Mouse (Mus musculus): ENCODE measurements around the gene Lgr4. TPM values are rescaled to one million over a fixed set of nuclear protein-coding genes. Genes with fewer than 3 reads are reported as not detected.
A peak's percentile ranks its signal among the peaks of the same experiment; 100 is the strongest.
"Not testable (repeated sequence)": the region's sequence is repeated elsewhere in the genome, so short reads cannot be mapped to it uniquely, and the experiment has no call there.

Lgr4 gene
- polyA plus RNA-seq (2015; fragmentation: Nextera tagmentation; extraction: Ambion mirVana) = 20.7 and 23.3 TPM in 2 replicates

- peak; percentile 98 for ATAC-seq (ENCODE audit: insufficient number of reproducible peaks, low FRiP score, low TSS enrichment, low read depth)
- peaks cover 36% of the 10 kb centered on the region for H3K4me1 ChIP-seq
- H3K4me3 ChIP-seq (replicated peaks) = peak within 1 kb of the TSS; percentile 85
- H3K36me3 ChIP-seq = no peaks in the 10 kb centered on the region
- H3K27me3 ChIP-seq = no peaks in the 10 kb centered on the region
- under 1% methylated on average over 96 of the region's 111 CpGs for WGBS
- H3K9me3 ChIP-seq (replicated peaks) = no peaks in the 10 kb centered on the region
- H3K27ac ChIP-seq (replicated peaks) = peak within 1 kb of the TSS; percentile 98
- peak within 1 kb of the TSS; percentile 75 for H3K4me2 ChIP-seq (replicated peaks)
- H3K9ac ChIP-seq = peak within 1 kb of the TSS; percentile 95
Observed at GRCm38 (mm10) chr2:109917496-109918413, at the start of gene Lgr4. Lgr4 (plus strand) TSS chr2:109917647.

- not testable (repeated sequence) for H3K4me1 ChIP-seq; H3K4me3 ChIP-seq (replicated peaks); H3K9me3 ChIP-seq (replicated peaks); H3K36me3 ChIP-seq; H3K4me2 ChIP-seq (replicated peaks); H3K27me3 ChIP-seq; ATAC-seq (ENCODE audit: insufficient number of reproducible peaks, low FRiP score, low TSS enrichment, low read depth); H3K27ac ChIP-seq (replicated peaks); H3K9ac ChIP-seq
- WGBS = 80% methylated on average over 4 of the region's 4 CpGs
Observed at GRCm38 (mm10) chr2:109879429-109879828, 38.0 kb upstream of the Lgr4 start.

- 53% methylated on average over 2 of the region's 2 CpGs for WGBS
- Histone ChIP-seq H3K9me3 (replicated peaks) (no peaks in the 10 kb centered on the region), H3K36me3 (no peaks in the 10 kb centered on the region), H3K4me2 (replicated peaks) (no peak overlapping the region), H3K4me1 (no peaks in the 10 kb centered on the region), H3K27ac (replicated peaks) (no peak overlapping the region), H3K27me3 (no peaks in the 10 kb centered on the region), H3K4me3 (replicated peaks) (no peak overlapping the region), H3K9ac (no peak overlapping the region)
- no peak for ATAC-seq (ENCODE audit: insufficient number of reproducible peaks, low FRiP score, low TSS enrichment, low read depth)
Observed at GRCm38 (mm10) chr2:109881111-109881510, 36.3 kb upstream of the Lgr4 start.

- Histone ChIP-seq H3K9me3 (replicated peaks) (no peaks in the 10 kb centered on the region), H3K27me3 (no peaks in the 10 kb centered on the region), H3K36me3 (no peaks in the 10 kb centered on the region), H3K4me2 (replicated peaks) (no peak overlapping the region), H3K27ac (replicated peaks) (no peak overlapping the region), H3K4me3 (replicated peaks) (no peak overlapping the region), H3K9ac (no peak overlapping the region), H3K4me1 (no peaks in the 10 kb centered on the region)
- WGBS = 46% methylated on average over 1 of the region's 1 CpGs
- ATAC-seq (ENCODE audit: insufficient number of reproducible peaks, low FRiP score, low TSS enrichment, low read depth) = no peak
Observed at GRCm38 (mm10) chr2:109881625-109882024, 35.8 kb upstream of the Lgr4 start.

GRCm38 (mm10) chr2:109884106-109884505, 33.3 kb upstream of the Lgr4 start:
- Histone ChIP-seq H3K4me3 (replicated peaks) (no peak overlapping the region), H3K27me3 (no peaks in the 10 kb centered on the region), H3K4me1 (no peaks in the 10 kb centered on the region), H3K4me2 (replicated peaks) (no peak overlapping the region), H3K36me3 (no peaks in the 10 kb centered on the region), H3K9ac (no peak overlapping the region), H3K27ac (replicated peaks) (no peak overlapping the region), H3K9me3 (replicated peaks) (no peaks in the 10 kb centered on the region)
- ATAC-seq (ENCODE audit: insufficient number of reproducible peaks, low FRiP score, low TSS enrichment, low read depth) = no peak
- 69% methylated on average over 4 of the region's 4 CpGs for WGBS

- no peak for ATAC-seq (ENCODE audit: insufficient number of reproducible peaks, low FRiP score, low TSS enrichment, low read depth)
- 61% methylated on average over 4 of the region's 4 CpGs for WGBS
- Histone ChIP-seq H3K27ac (replicated peaks) (no peak overlapping the region), H3K4me1 (no peaks in the 10 kb centered on the region), H3K9ac (no peak overlapping the region), H3K27me3 (no peaks in the 10 kb centered on the region), H3K36me3 (no peaks in the 10 kb centered on the region), H3K4me3 (replicated peaks) (no peak overlapping the region), H3K9me3 (replicated peaks) (no peaks in the 10 kb centered on the region), H3K4me2 (replicated peaks) (no peak overlapping the region)
Observed at GRCm38 (mm10) chr2:109884507-109884906, 32.9 kb upstream of the Lgr4 start.

- ATAC-seq (ENCODE audit: insufficient number of reproducible peaks, low FRiP score, low TSS enrichment, low read depth) = no peak
- Histone ChIP-seq H3K4me2 (replicated peaks) (peak overlapping the region; percentile 49), H3K4me3 (replicated peaks) (peak overlapping the region; percentile 67), H3K9me3 (replicated peaks) (no peaks in the 10 kb centered on the region), H3K36me3 (peaks cover 9% of the 10 kb centered on the region), H3K27me3 (no peaks in the 10 kb centered on the region), H3K9ac (peak overlapping the region; percentile 84; the same call in 1 of the 2 replicates), H3K4me1 (peaks cover 16% of the 10 kb centered on the region; the same call in 1 of the 2 replicates), H3K27ac (replicated peaks) (peak overlapping the region; percentile 83; the same call in 1 of the 2 replicates)
- WGBS = 36% methylated on average over 4 of the region's 4 CpGs
Observed at GRCm38 (mm10) chr2:109890068-109890467, 27.4 kb upstream of the Lgr4 start.

- Histone ChIP-seq H3K27me3 (no peaks in the 10 kb centered on the region), H3K4me1 (peaks cover 16% of the 10 kb centered on the region; the same call in 1 of the 2 replicates), H3K4me3 (replicated peaks) (peak within 1 kb of the TSS; percentile 67), H3K9ac (peak within 1 kb of the TSS; percentile 84), H3K27ac (replicated peaks) (peak within 1 kb of the TSS; percentile 83), H3K4me2 (replicated peaks) (peak within 1 kb of the TSS; percentile 49), H3K9me3 (replicated peaks) (no peaks in the 10 kb centered on the region), H3K36me3 (peaks cover 14% of the 10 kb centered on the region)
- peak; percentile 99 for ATAC-seq (ENCODE audit: insufficient number of reproducible peaks, low FRiP score, low TSS enrichment, low read depth)
- under 1% methylated on average over 40 of the region's 42 CpGs for WGBS
Observed at GRCm38 (mm10) chr2:109890597-109890996, 26.9 kb upstream of the Lgr4 start, which contains the start of gene Lin7c. Lin7c (plus strand) TSS chr2:109890853.

- ATAC-seq (ENCODE audit: insufficient number of reproducible peaks, low FRiP score, low TSS enrichment, low read depth) = peak; percentile 75
- peaks cover 16% of the 10 kb centered on the region; the same call in 1 of the 2 replicates for H3K4me1 ChIP-seq
- peak overlapping the region; percentile 84 for H3K9ac ChIP-seq
- peak overlapping the region; percentile 83 for H3K27ac ChIP-seq (replicated peaks)
- H3K36me3 ChIP-seq = peaks cover 18% of the 10 kb centered on the region
- no peaks in the 10 kb centered on the region for H3K9me3 ChIP-seq (replicated peaks)
- no peaks in the 10 kb centered on the region for H3K27me3 ChIP-seq
- peak overlapping the region; percentile 49 for H3K4me2 ChIP-seq (replicated peaks)
- H3K4me3 ChIP-seq (replicated peaks) = peak overlapping the region; percentile 67
- under 1% methylated on average over 34 of the region's 34 CpGs for WGBS
Observed at GRCm38 (mm10) chr2:109891031-109891430, 26.4 kb upstream of the Lgr4 start.

- Histone ChIP-seq H3K9ac (peak overlapping the region; percentile 84), H3K4me3 (replicated peaks) (peak overlapping the region; percentile 67), H3K4me1 (peaks cover 16% of the 10 kb centered on the region; the same call in 1 of the 2 replicates), H3K9me3 (replicated peaks) (no peaks in the 10 kb centered on the region), H3K36me3 (peaks cover 23% of the 10 kb centered on the region), H3K27me3 (no peaks in the 10 kb centered on the region), H3K27ac (replicated peaks) (peak overlapping the region; percentile 83), H3K4me2 (replicated peaks) (peak overlapping the region; percentile 49)
- ATAC-seq (ENCODE audit: insufficient number of reproducible peaks, low FRiP score, low TSS enrichment, low read depth) = no peak
- WGBS = 15% methylated on average over 4 of the region's 4 CpGs
Observed at GRCm38 (mm10) chr2:109891471-109891870, 26.0 kb upstream of the Lgr4 start.

GRCm38 (mm10) chr2:109896311-109896710, 21.1 kb upstream of the Lgr4 start:
- Histone ChIP-seq H3K4me1 (peaks cover 16% of the 10 kb centered on the region; the same call in 1 of the 2 replicates), H3K27me3 (no peaks in the 10 kb centered on the region), H3K9ac (no peak overlapping the region), H3K9me3 (replicated peaks) (no peaks in the 10 kb centered on the region), H3K36me3 (peaks cover 49% of the 10 kb centered on the region), H3K27ac (replicated peaks) (no peak overlapping the region), H3K4me3 (replicated peaks) (no peak overlapping the region), H3K4me2 (replicated peaks) (no peak overlapping the region)
- WGBS = 86% methylated on average over 7 of the region's 7 CpGs
- ATAC-seq (ENCODE audit: insufficient number of reproducible peaks, low FRiP score, low TSS enrichment, low read depth) = no peak
